Mouse (Mus musculus): ENCODE measurements around the gene Itgal. TPM values are rescaled to one million over a fixed set of nuclear protein-coding genes. Genes with fewer than 3 reads are reported as not detected.
"Not testable (repeated sequence)": the region's sequence is repeated elsewhere in the genome, so short reads cannot be mapped to it uniquely, and the experiment has no call there.

The Itgal gene
- total RNA-seq, 1 experiment, result 2.2 TPM

DNA sequence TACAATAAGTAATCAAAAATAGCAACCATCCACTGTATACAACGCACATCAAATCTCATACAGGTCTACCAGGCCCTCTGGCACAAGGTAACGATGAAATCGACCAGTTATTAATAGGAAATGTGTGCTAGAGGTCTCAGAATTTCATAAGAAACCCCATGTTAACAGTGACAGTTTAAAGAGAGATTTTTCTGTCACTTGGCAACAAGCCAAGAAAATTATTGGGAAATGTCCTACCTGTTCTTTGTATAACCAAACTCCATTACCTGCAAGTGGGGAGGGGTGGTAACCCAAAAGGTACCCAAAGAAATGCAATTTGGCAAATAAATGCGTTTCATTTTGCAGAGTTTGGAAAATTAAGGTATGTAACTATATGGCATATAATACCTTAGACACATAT lies 62.4 kb downstream of the Itgal start:
- H3K36me3 ChIP-seq (ENCODE audit: control insufficient read depth, insufficient read depth, low read length, poor library complexity, severe bottlenecking), result no peaks in the 10 kb centered on the region
- H3K9ac ChIP-seq (ENCODE audit: insufficient read depth, low read depth, low read length, poor library complexity, severe bottlenecking), result no peak overlapping the region
- H3K27ac ChIP-seq (ENCODE audit: insufficient read depth, low read depth, low read length, poor library complexity, severe bottlenecking), result no peak overlapping the region
- no peak overlapping the region for H3K4me3 ChIP-seq (ENCODE audit: insufficient read depth in 1 of 2, low read depth in 1 of 2, low read length in 2 of 2, poor library complexity in 1 of 2, severe bottlenecking in 1 of 2)
- no peaks in the 10 kb centered on the region for H3K9me3 ChIP-seq (ENCODE audit: control insufficient read depth, insufficient read depth, low read depth, low read length)
- H3K4me1 ChIP-seq (ENCODE audit: control insufficient read depth in 2 of 2, insufficient read depth in 2 of 2, low read length in 2 of 2, poor library complexity in 1 of 2), result peaks cover 0 to 4% of the 10 kb centered on the region in 2 experiments; a peak in 1 of 4 replicates
- in situ Hi-C loops (cut with MboI; ENCODE audit: low sequenced_read_pairs in 2 of 2, unreplicated experiment in 2 of 2), result no loop called here
- TF ChIP-seq CHD2 (IDR thresholded peaks at IDR 0.05; ENCODE audit: low read depth, low read length) (no peak), MAFK (IDR thresholded peaks at IDR 0.05; ENCODE audit: insufficient read depth, low read depth, low read length) (no peak), HCFC1 (IDR thresholded peaks at IDR 0.05; ENCODE audit: borderline replicate concordance, insufficient read depth, low read length) (no peak), ZNF384 (IDR thresholded peaks at IDR 0.05; ENCODE audit: low read depth, low read length) (no peak), ZC3H11A (IDR thresholded peaks at IDR 0.05; ENCODE audit: borderline replicate concordance, low read depth, low read length) (no peak)
- no peak for DNase-seq (ENCODE audit: low read depth, low spot score)

DNA sequence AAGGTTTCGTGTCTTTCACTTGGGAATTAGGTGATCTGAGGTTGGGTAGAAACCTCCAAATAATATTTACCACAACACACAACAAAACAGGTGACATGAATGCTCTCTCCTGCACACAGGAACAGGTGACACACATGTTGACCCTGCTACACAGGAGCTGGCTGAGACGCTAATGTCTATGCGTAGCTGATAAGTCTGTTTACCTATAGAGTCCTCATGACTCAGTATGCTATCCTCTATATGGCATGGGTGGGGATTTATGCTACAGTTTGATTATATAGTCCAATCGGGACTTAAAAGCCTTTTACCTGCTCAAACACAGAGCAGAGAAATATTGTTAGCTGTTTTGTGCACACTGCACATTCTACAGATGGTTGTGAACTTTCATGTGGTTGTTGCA lies 64.2 kb downstream of the Itgal start:
- Histone ChIP-seq H3K9ac (ENCODE audit: insufficient read depth, low read depth, low read length, poor library complexity, severe bottlenecking) (no peak overlapping the region), H3K4me1 (ENCODE audit: control insufficient read depth in 2 of 2, insufficient read depth in 2 of 2, low read length in 2 of 2, poor library complexity in 1 of 2) (peaks cover 0 to 4% of the 10 kb centered on the region in 2 experiments; a peak in 1 of 4 replicates), H3K4me3 (ENCODE audit: insufficient read depth in 1 of 2, low read depth in 1 of 2, low read length in 2 of 2, poor library complexity in 1 of 2, severe bottlenecking in 1 of 2) (no peak overlapping the region), H3K27ac (ENCODE audit: insufficient read depth, low read depth, low read length, poor library complexity, severe bottlenecking) (no peak overlapping the region), H3K9me3 (ENCODE audit: control insufficient read depth, insufficient read depth, low read depth, low read length) (no peaks in the 10 kb centered on the region), H3K36me3 (ENCODE audit: control insufficient read depth, insufficient read depth, low read length, poor library complexity, severe bottlenecking) (no peaks in the 10 kb centered on the region)
- in situ Hi-C loops (cut with MboI; ENCODE audit: low sequenced_read_pairs in 2 of 2, unreplicated experiment in 2 of 2), result no loop called here
- TF ChIP-seq MAFK (IDR thresholded peaks at IDR 0.05; ENCODE audit: insufficient read depth, low read depth, low read length) (no peak), HCFC1 (IDR thresholded peaks at IDR 0.05; ENCODE audit: borderline replicate concordance, insufficient read depth, low read length) (no peak), ZNF384 (IDR thresholded peaks at IDR 0.05; ENCODE audit: low read depth, low read length) (no peak), ZC3H11A (IDR thresholded peaks at IDR 0.05; ENCODE audit: borderline replicate concordance, low read depth, low read length) (no peak), CHD2 (IDR thresholded peaks at IDR 0.05; ENCODE audit: low read depth, low read length) (no peak)
- no peak for DNase-seq (ENCODE audit: low read depth, low spot score)

DNA sequence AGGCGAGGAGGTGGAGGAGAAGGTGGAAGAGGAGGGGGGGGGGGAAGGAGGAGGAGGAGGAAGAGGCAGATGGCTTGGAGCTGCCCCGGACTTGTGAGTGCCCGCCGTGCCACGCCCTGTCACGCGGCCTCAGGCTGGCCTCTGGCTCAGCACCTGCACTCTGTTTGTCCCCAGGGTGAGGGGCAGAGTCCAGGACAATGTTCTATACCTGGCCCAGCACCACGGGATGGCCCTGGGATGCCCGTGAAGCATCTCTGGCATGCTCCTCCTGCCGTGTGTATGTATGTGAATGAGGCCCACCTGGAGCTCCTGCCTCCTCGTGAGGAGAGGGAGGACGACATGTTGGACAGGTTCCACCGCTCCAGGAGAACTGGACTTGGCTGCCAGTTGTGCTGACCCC lies 65.4 kb downstream of the Itgal start:
- H3K4me1 ChIP-seq (ENCODE audit: control insufficient read depth in 2 of 2, insufficient read depth in 2 of 2, low read length in 2 of 2, poor library complexity in 1 of 2), result peaks cover 0 to 4% of the 10 kb centered on the region in 2 experiments; a peak in 1 of 4 replicates
- in situ Hi-C loops (cut with MboI; ENCODE audit: low sequenced_read_pairs in 2 of 2, unreplicated experiment in 2 of 2), result no loop called here
- no peaks in the 10 kb centered on the region for H3K9me3 ChIP-seq (ENCODE audit: control insufficient read depth, insufficient read depth, low read depth, low read length)
- H3K27ac ChIP-seq (ENCODE audit: insufficient read depth, low read depth, low read length, poor library complexity, severe bottlenecking), result no peak overlapping the region
- H3K9ac ChIP-seq (ENCODE audit: insufficient read depth, low read depth, low read length, poor library complexity, severe bottlenecking), result no peak overlapping the region
- DNase-seq (ENCODE audit: low read depth, low spot score), result no peak
- no peak overlapping the region for H3K4me3 ChIP-seq (ENCODE audit: insufficient read depth in 1 of 2, low read depth in 1 of 2, low read length in 2 of 2, poor library complexity in 1 of 2, severe bottlenecking in 1 of 2)
- H3K36me3 ChIP-seq (ENCODE audit: control insufficient read depth, insufficient read depth, low read length, poor library complexity, severe bottlenecking), result no peaks in the 10 kb centered on the region
- TF ChIP-seq MAFK (IDR thresholded peaks at IDR 0.05; ENCODE audit: insufficient read depth, low read depth, low read length), result no peak
- no peak for TF ChIP-seq HCFC1 (IDR thresholded peaks at IDR 0.05; ENCODE audit: borderline replicate concordance, insufficient read depth, low read length)
- TF ChIP-seq ZNF384 (IDR thresholded peaks at IDR 0.05; ENCODE audit: low read depth, low read length), result no peak
- TF ChIP-seq ZC3H11A (IDR thresholded peaks at IDR 0.05; ENCODE audit: borderline replicate concordance, low read depth, low read length), result no peak
- no peak for TF ChIP-seq CHD2 (IDR thresholded peaks at IDR 0.05; ENCODE audit: low read depth, low read length)

DNA sequence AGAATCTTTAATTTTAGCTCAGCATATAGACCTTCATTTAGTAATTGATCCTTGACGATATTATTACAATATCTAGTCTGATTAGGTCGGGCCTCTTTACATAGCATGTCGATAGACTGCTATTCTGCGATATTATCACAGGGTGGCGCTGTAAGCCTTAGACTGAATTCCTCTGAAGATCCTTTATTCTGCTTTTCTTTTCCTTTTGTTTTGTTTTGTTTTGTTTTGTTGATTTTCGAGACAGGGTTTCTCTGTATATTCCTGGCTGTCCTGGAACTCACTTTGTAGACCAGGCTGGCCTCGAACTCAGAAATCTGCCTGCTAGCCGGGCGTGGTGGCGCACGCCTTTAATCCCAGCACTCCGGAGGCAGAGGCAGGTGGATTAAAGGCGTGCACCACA lies 66.4 kb downstream of the Itgal start:
- DNase-seq (ENCODE audit: low read depth, low spot score); H3K9me3 ChIP-seq (ENCODE audit: control insufficient read depth, insufficient read depth, low read depth, low read length); in situ Hi-C loops (cut with MboI; ENCODE audit: low sequenced_read_pairs in 2 of 2, unreplicated experiment in 2 of 2); H3K4me1 ChIP-seq (ENCODE audit: control insufficient read depth in 2 of 2, insufficient read depth in 2 of 2, low read length in 2 of 2, poor library complexity in 1 of 2); H3K9ac ChIP-seq (ENCODE audit: insufficient read depth, low read depth, low read length, poor library complexity, severe bottlenecking); H3K36me3 ChIP-seq (ENCODE audit: control insufficient read depth, insufficient read depth, low read length, poor library complexity, severe bottlenecking); H3K27ac ChIP-seq (ENCODE audit: insufficient read depth, low read depth, low read length, poor library complexity, severe bottlenecking); H3K4me3 ChIP-seq (ENCODE audit: insufficient read depth in 1 of 2, low read depth in 1 of 2, low read length in 2 of 2, poor library complexity in 1 of 2, severe bottlenecking in 1 of 2): not testable (repeated sequence)
- TF ChIP-seq ZC3H11A (IDR thresholded peaks at IDR 0.05; ENCODE audit: borderline replicate concordance, low read depth, low read length), result peak; percentile 39; the same call in 1 of the 2 replicates

DNA sequence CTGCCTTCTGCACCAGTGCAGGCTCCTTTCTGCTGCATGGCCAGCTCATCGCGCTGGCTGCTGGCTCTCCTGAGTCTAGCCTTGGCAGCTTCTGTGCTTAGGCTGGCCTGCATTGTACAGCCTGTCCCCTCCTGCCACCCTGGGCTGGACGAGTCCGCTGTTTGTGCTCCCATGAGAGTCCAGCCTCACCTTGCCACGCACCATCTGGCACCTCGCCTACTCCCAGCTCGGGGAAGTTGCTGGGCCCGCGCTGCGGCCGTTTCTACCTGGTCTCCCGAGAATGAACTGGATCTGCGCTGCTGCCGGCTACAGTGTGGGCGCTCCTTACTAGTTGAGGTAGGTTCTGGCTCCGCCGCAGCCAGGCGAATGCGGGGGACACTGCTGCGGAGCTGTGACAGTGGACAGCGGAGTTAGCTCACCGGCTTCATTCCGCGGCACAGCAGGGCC lies 67.4 kb downstream of the Itgal start:
- no peak for DNase-seq (ENCODE audit: low read depth, low spot score)
- H3K27ac ChIP-seq (ENCODE audit: insufficient read depth, low read depth, low read length, poor library complexity, severe bottlenecking), result no peak overlapping the region
- no peak for TF ChIP-seq ZC3H11A (IDR thresholded peaks at IDR 0.05; ENCODE audit: borderline replicate concordance, low read depth, low read length)
- no peak for TF ChIP-seq CHD2 (IDR thresholded peaks at IDR 0.05; ENCODE audit: low read depth, low read length)
- TF ChIP-seq HCFC1 (IDR thresholded peaks at IDR 0.05; ENCODE audit: borderline replicate concordance, insufficient read depth, low read length), result no peak
- TF ChIP-seq ZNF384 (IDR thresholded peaks at IDR 0.05; ENCODE audit: low read depth, low read length), result no peak
- no peak for TF ChIP-seq MAFK (IDR thresholded peaks at IDR 0.05; ENCODE audit: insufficient read depth, low read depth, low read length)
- H3K4me3 ChIP-seq (ENCODE audit: insufficient read depth in 1 of 2, low read depth in 1 of 2, low read length in 2 of 2, poor library complexity in 1 of 2, severe bottlenecking in 1 of 2), result peak overlapping the region; percentile 48 to 59
- H3K9ac ChIP-seq (ENCODE audit: insufficient read depth, low read depth, low read length, poor library complexity, severe bottlenecking), result peak overlapping the region; percentile 49
- H3K9me3 ChIP-seq (ENCODE audit: control insufficient read depth, insufficient read depth, low read depth, low read length), result no peaks in the 10 kb centered on the region
- H3K4me1 ChIP-seq (ENCODE audit: control insufficient read depth in 2 of 2, insufficient read depth in 2 of 2, low read length in 2 of 2, poor library complexity in 1 of 2), result peaks cover 0 to 4% of the 10 kb centered on the region in 2 experiments; a peak in 1 of 4 replicates
- in situ Hi-C loops (cut with MboI; ENCODE audit: low sequenced_read_pairs in 2 of 2, unreplicated experiment in 2 of 2), result no loop called here
- H3K36me3 ChIP-seq (ENCODE audit: control insufficient read depth, insufficient read depth, low read length, poor library complexity, severe bottlenecking), result no peaks in the 10 kb centered on the region

All from ES-E14 (cell line).